Mouse (Mus musculus): ENCODE data around the gene Mical2. TPM values are rescaled to one million over a fixed set of nuclear protein-coding genes. Genes with fewer than 3 reads are reported as not detected.

Gene Mical2
- polyA plus RNA-seq, 1 experiment from 2014 or later = 2.7 TPM

DNA sequence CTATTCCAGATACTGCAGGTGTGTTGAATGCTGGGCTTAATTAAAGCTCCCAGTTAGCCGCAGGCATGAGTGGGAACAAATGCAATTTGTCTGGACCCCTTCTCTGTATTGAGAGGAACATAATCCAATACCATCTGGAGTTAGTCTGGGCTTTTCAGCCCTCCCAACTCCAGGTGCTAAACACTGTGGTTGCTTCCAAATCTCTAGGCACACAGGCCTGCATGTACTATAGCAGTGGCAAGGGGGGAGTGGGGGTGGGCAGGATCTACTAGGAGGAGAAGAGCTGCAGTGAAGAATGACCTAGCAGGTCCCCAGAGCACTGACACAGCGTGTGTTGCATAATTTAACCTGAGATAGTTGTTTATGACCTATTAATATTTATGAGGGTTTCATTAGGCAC lies 49.0 kb downstream of the Mical2 start:
- Histone ChIP-seq H3K4me3 (ENCODE audit: low read depth, low read length) (no peak overlapping the region), H3K27me3 (ENCODE audit: insufficient read depth, low read length) (no peaks in the 10 kb centered on the region), H3K27ac (ENCODE audit: low read depth) (no peak overlapping the region), H3K9ac (replicated peaks) (no peak overlapping the region), H3K4me2 (ENCODE audit: low read depth, low read length) (no peak overlapping the region), H3K4me1 (ENCODE audit: insufficient read depth) (peaks cover 37% of the 10 kb centered on the region), H3K36me3 (replicated peaks; ENCODE audit: insufficient read depth, low read length) (no peaks in the 10 kb centered on the region), H3K9me3 (ENCODE audit: low read length) (no peaks in the 10 kb centered on the region)
- DNase-seq = no peak
- no peak for ATAC-seq
- WGBS (ENCODE audit: insufficient replicate concordance) = 66% methylated on average over 2 of the region's 2 CpGs
- TF ChIP-seq CTCF (IDR thresholded peaks at IDR 0.05; ENCODE audit: low read depth) (no peak), EP300 (IDR thresholded peaks at IDR 0.05; ENCODE audit: low read depth) (no peak)

- H3K9ac ChIP-seq (replicated peaks) = no peak overlapping the region
- WGBS (ENCODE audit: insufficient replicate concordance) = 58% methylated on average over 3 of the region's 3 CpGs
Measured at GRCm38 (mm10) chr7:112275093-112275492, 49.4 kb downstream of the Mical2 start.

GRCm38 (mm10) chr7:112275883-112276282 lies 50.2 kb downstream of the Mical2 start:
- WGBS (ENCODE audit: insufficient replicate concordance) = 33% methylated on average over 2 of the region's 2 CpGs
- H3K4me3 ChIP-seq (ENCODE audit: low read depth, low read length) = no peak overlapping the region
- H3K36me3 ChIP-seq (replicated peaks; ENCODE audit: insufficient read depth, low read length) = no peaks in the 10 kb centered on the region
- H3K4me2 ChIP-seq (ENCODE audit: low read depth, low read length) = no peak overlapping the region
- TF ChIP-seq CTCF (IDR thresholded peaks at IDR 0.05; ENCODE audit: low read depth) (no peak), EP300 (IDR thresholded peaks at IDR 0.05; ENCODE audit: low read depth) (no peak)
- no peak overlapping the region for H3K27ac ChIP-seq (ENCODE audit: low read depth)
- no peaks in the 10 kb centered on the region for H3K27me3 ChIP-seq (ENCODE audit: insufficient read depth, low read length)
- H3K9me3 ChIP-seq (ENCODE audit: low read length) = no peaks in the 10 kb centered on the region
- peaks cover 32% of the 10 kb centered on the region for H3K4me1 ChIP-seq (ENCODE audit: insufficient read depth)
- no peak for DNase-seq
- no peak overlapping the region for H3K9ac ChIP-seq (replicated peaks)
- no peak for ATAC-seq

More at GRCm38 (mm10) chr7:112275093-112275492, 49.4 kb downstream of the Mical2 start:
- H3K36me3 ChIP-seq (replicated peaks; ENCODE audit: insufficient read depth, low read length) = no peaks in the 10 kb centered on the region
- H3K4me2 ChIP-seq (ENCODE audit: low read depth, low read length) = no peak overlapping the region
- no peaks in the 10 kb centered on the region for H3K27me3 ChIP-seq (ENCODE audit: insufficient read depth, low read length)
- no peaks in the 10 kb centered on the region for H3K9me3 ChIP-seq (ENCODE audit: low read length)
- H3K4me3 ChIP-seq (ENCODE audit: low read depth, low read length) = no peak overlapping the region
- DNase-seq (no peak), ATAC-seq (no peak)
- peaks cover 32% of the 10 kb centered on the region for H3K4me1 ChIP-seq (ENCODE audit: insufficient read depth)
- TF ChIP-seq CTCF (IDR thresholded peaks at IDR 0.05; ENCODE audit: low read depth) = no peak
- H3K27ac ChIP-seq (ENCODE audit: low read depth) = no peak overlapping the region

DNA sequence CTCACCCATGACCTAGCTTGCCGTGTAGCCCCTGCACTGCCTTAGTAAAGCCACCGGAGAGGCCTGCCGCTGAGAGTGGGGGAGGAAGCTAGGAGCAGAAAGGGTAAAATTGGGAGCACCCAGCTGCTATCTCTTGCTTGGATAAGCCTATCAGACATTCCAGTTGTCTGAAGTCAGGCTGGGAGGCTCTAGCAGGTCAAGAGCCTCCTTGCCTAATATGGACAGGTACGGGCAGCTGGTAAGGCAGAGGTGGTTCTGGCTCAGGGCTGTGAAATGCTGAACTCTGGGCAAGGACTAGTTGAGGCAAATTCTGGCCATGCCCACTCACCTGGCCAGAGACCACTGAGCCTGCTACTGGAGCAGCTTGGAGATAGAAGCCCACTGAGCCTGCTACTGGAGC lies 51.2 kb downstream of the Mical2 start:
- Histone ChIP-seq H3K4me3 (ENCODE audit: low read depth, low read length) (no peak overlapping the region), H3K27me3 (ENCODE audit: insufficient read depth, low read length) (no peaks in the 10 kb centered on the region), H3K27ac (ENCODE audit: low read depth) (no peak overlapping the region), H3K4me1 (ENCODE audit: insufficient read depth) (peaks cover 24% of the 10 kb centered on the region), H3K9me3 (ENCODE audit: low read length) (no peaks in the 10 kb centered on the region), H3K4me2 (ENCODE audit: low read depth, low read length) (no peak overlapping the region), H3K36me3 (replicated peaks; ENCODE audit: insufficient read depth, low read length) (no peaks in the 10 kb centered on the region), H3K9ac (replicated peaks) (no peak overlapping the region)
- no peak for TF ChIP-seq CTCF (IDR thresholded peaks at IDR 0.05; ENCODE audit: low read depth)
- TF ChIP-seq EP300 (IDR thresholded peaks at IDR 0.05; ENCODE audit: low read depth) = no peak
- ATAC-seq (no peak), DNase-seq (no peak)
- WGBS (ENCODE audit: insufficient replicate concordance) = 53% methylated on average over 4 of the region's 4 CpGs

GRCm38 (mm10) chr7:112278648-112279047 lies 53.0 kb downstream of the Mical2 start:
- Histone ChIP-seq H3K27ac (ENCODE audit: low read depth) (no peak overlapping the region), H3K4me3 (ENCODE audit: low read depth, low read length) (no peak overlapping the region), H3K4me2 (ENCODE audit: low read depth, low read length) (no peak overlapping the region), H3K9ac (replicated peaks) (no peak overlapping the region), H3K36me3 (replicated peaks; ENCODE audit: insufficient read depth, low read length) (no peaks in the 10 kb centered on the region), H3K4me1 (ENCODE audit: insufficient read depth) (peaks cover 23% of the 10 kb centered on the region; the same call in 1 of the 2 replicates), H3K27me3 (ENCODE audit: insufficient read depth, low read length) (no peaks in the 10 kb centered on the region), H3K9me3 (ENCODE audit: low read length) (no peaks in the 10 kb centered on the region)
- DNase-seq (no peak), ATAC-seq (no peak)
- 40% methylated on average over 4 of the region's 4 CpGs for WGBS (ENCODE audit: insufficient replicate concordance)
- TF ChIP-seq EP300 (IDR thresholded peaks at IDR 0.05; ENCODE audit: low read depth) (no peak), CTCF (IDR thresholded peaks at IDR 0.05; ENCODE audit: low read depth) (no peak)

- Histone ChIP-seq H3K27me3 (ENCODE audit: insufficient read depth, low read length) (no peaks in the 10 kb centered on the region), H3K9ac (replicated peaks) (no peak overlapping the region), H3K4me2 (ENCODE audit: low read depth, low read length) (no peak overlapping the region), H3K9me3 (ENCODE audit: low read length) (no peaks in the 10 kb centered on the region), H3K27ac (ENCODE audit: low read depth) (no peak overlapping the region), H3K4me1 (ENCODE audit: insufficient read depth) (peaks cover 20% of the 10 kb centered on the region; the same call in 1 of the 2 replicates), H3K36me3 (replicated peaks; ENCODE audit: insufficient read depth, low read length) (no peaks in the 10 kb centered on the region), H3K4me3 (ENCODE audit: low read depth, low read length) (no peak overlapping the region)
- TF ChIP-seq EP300 (IDR thresholded peaks at IDR 0.05; ENCODE audit: low read depth) (no peak), CTCF (IDR thresholded peaks at IDR 0.05; ENCODE audit: low read depth) (no peak)
- DNase-seq (no peak), ATAC-seq (no peak)
- WGBS (ENCODE audit: insufficient replicate concordance) = 43% methylated on average over 3 of the region's 3 CpGs
Measured at GRCm38 (mm10) chr7:112280474-112280873, 54.8 kb downstream of the Mical2 start.

All from liver, postnatal 0 days (tissue).